Mouse (Mus musculus) kidney, adult 2 months (tissue): ENCODE measurements at regions not wholly inside any gene's neighbourhood (a gene's known extent, or its start where the extent isn't known, plus 50 kb on each side); places are given as distances from the start of the nearest gene placed in this dataset.

Experiments
- CTCF ChIP-seq: fragments of 200-500 bp; conservative IDR thresholded peaks from 2 replicates; pipeline ENCODE4 v1.5.1; 2011; ENCODE audit warnings: low read depth, mild to moderate bottlenecking, control low read depth, low read length, moderate library complexity, mixed read lengths; ENCODE audit not compliant: insufficient read depth, insufficient read length
- POLR2A ChIP-seq: fragments of 200-500 bp; IDR thresholded peaks from one replicate; pipeline ENCODE4 v1.6.1; 2011; ENCODE audit warnings: low read depth, low read length, control low read depth

GRCm38 (mm10) chr4:39718691-39719090 is 268.6 kb downstream of the 1700009N14Rik start:
- TF ChIP-seq CTCF = no peak
- TF ChIP-seq POLR2A = no peak
